8 mouse cellular contexts compared by ENCODE assay signal in the genomic region with DNA sequence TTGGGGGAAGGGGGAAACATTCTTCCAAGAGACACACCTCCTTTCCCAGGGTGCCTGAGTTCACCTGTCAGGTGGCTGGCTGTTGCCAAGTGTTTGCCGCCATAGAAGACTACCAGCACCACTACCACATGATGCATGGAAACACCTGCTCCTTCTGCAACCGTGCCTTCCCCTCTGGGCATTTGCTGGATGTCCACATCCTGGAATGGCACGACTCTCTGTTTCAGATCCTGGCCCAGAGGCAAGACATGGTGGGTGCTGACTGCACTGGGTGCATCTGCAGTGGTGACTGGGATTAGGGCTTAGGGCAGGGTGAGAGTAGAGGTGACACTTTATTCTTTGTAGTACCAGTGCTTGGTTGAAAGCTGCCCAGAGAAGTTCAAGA. TPM values are rescaled to one million over a fixed set of nuclear protein-coding genes. Genes with fewer than 3 reads are reported as not detected.
A peak's percentile ranks its signal among the peaks of the same experiment; 100 is the strongest.
DNase-seq lines count a peak whose midpoint lies in the region; ATAC-seq and TF ChIP-seq lines count a peak whose summit lies in the region.

No protein-coding gene starts in this region.

- TF ChIP-seq POLR2A in bone marrow macrophage, adult 2 months (IDR thresholded peaks at IDR 0.05; ENCODE audit: borderline replicate concordance, low read depth, low read length), result no peak

- H3K36me3 ChIP-seq in heart, embryonic 12.5 days, result peaks cover 37% of the 10 kb centered on the region
- peaks cover 29% of the 10 kb centered on the region for H3K36me3 ChIP-seq in hindbrain, embryonic 12.5 days
- H3K36me3 ChIP-seq in midbrain, embryonic 13.5 days, result peaks cover 38% of the 10 kb centered on the region

- no peak for DNase-seq in heart, postnatal 4 days
- no peak for DNase-seq in MN1 (ENCODE audit: low spot score)
- DNase-seq in gastrocnemius, adult 18-20 months (ENCODE audit: low spot score), result no peak
- DNase-seq in adrenal gland, adult 2 months, result no peak

- H3K9me3 ChIP-seq in heart, embryonic 12.5 days (replicated peaks), result no peaks in the 10 kb centered on the region
- H3K9me3 ChIP-seq in hindbrain, embryonic 12.5 days (replicated peaks), result no peaks in the 10 kb centered on the region
- H3K9me3 ChIP-seq in midbrain, embryonic 13.5 days, result no peaks in the 10 kb centered on the region

- TF ChIP-seq CTCF in bone marrow macrophage, adult 2 months (IDR thresholded peaks at IDR 0.05; ENCODE audit: low read depth, low read length), result no peak

- H3K27ac ChIP-seq in heart, embryonic 12.5 days (ENCODE audit: poor library complexity, severe bottlenecking), result no peak overlapping the region
- H3K27ac ChIP-seq in bone marrow macrophage, adult 2 months (ENCODE audit: insufficient read depth, low read depth, low read length), result no peak overlapping the region
- H3K27ac ChIP-seq in hindbrain, embryonic 12.5 days, result no peak overlapping the region
- H3K27ac ChIP-seq in midbrain, embryonic 13.5 days, result no peak overlapping the region

- no peaks in the 10 kb centered on the region for H3K27me3 ChIP-seq in heart, embryonic 12.5 days (replicated peaks)
- H3K27me3 ChIP-seq in hindbrain, embryonic 12.5 days, result no peaks in the 10 kb centered on the region
- 0 out of 2 replicates have a peak, but pooled peaks cover 10% of the 10 kb centered on the region for H3K27me3 ChIP-seq in midbrain, embryonic 13.5 days

- peaks cover 19% of the 10 kb centered on the region for H3K4me1 ChIP-seq in heart, embryonic 12.5 days (replicated peaks)
- peaks cover 11% of the 10 kb centered on the region for H3K4me1 ChIP-seq in bone marrow macrophage, adult 2 months (ENCODE audit: control insufficient read depth, insufficient read depth, low read length)
- H3K4me1 ChIP-seq in hindbrain, embryonic 12.5 days, result peaks cover 18% of the 10 kb centered on the region
- H3K4me1 ChIP-seq in midbrain, embryonic 13.5 days (replicated peaks), result peaks cover 26% of the 10 kb centered on the region

- peak overlapping the region; percentile 91 for H3K9ac ChIP-seq in heart, embryonic 12.5 days
- H3K9ac ChIP-seq in hindbrain, embryonic 12.5 days, result peak overlapping the region; percentile 85
- H3K9ac ChIP-seq in midbrain, embryonic 13.5 days (replicated peaks), result peak overlapping the region; percentile 90; the same call in 1 of the 2 replicates

- H3K4me3 ChIP-seq in heart, embryonic 12.5 days, result peak overlapping the region; percentile 73
- H3K4me3 ChIP-seq in bone marrow macrophage, adult 2 months (ENCODE audit: insufficient read depth, low read length), result peak overlapping the region; percentile 88
- peak overlapping the region; percentile 82 for H3K4me3 ChIP-seq in hindbrain, embryonic 12.5 days
- peak overlapping the region; percentile 89 for H3K4me3 ChIP-seq in midbrain, embryonic 13.5 days (replicated peaks)

- ATAC-seq in heart, embryonic 12.5 days (ENCODE audit: insufficient number of reproducible peaks, low FRiP score), result no peak
- no peak for ATAC-seq in hindbrain, embryonic 12.5 days (ENCODE audit: low FRiP score)
- no peak for ATAC-seq in midbrain, embryonic 13.5 days

- 50% methylated on average over 3 of the region's 3 CpGs for WGBS in heart, embryonic 12.5 days
- WGBS in hindbrain, embryonic 12.5 days, result 72% methylated on average over 3 of the region's 3 CpGs
- 54% methylated on average over 3 of the region's 3 CpGs for WGBS in midbrain, embryonic 13.5 days

- H3K4me2 ChIP-seq in heart, embryonic 12.5 days, result peak overlapping the region; percentile 81
- peak overlapping the region; percentile 84 for H3K4me2 ChIP-seq in hindbrain, embryonic 12.5 days (replicated peaks)
- peak overlapping the region; percentile 92 for H3K4me2 ChIP-seq in midbrain, embryonic 13.5 days (replicated peaks)

RNA-seq across cellular contexts. Expression of a gene that starts 0.7 kb away (rescaled TPM):
- 41.4 and 41.7 TPM in 2 replicates for polyA plus RNA-seq in heart, embryonic 12.5 days (2016; fragmentation: Nextera tagmentation; extraction: Ambion mirVana)
- total RNA-seq in heart, postnatal 4 days (2021), result 10 to 100 TPM; 45.3 to 45.8 TPM
- polyA plus RNA-seq in bone marrow macrophage, adult 2 months (2012; ENCODE audit: insufficient read depth, insufficient read length, missing spikeins), result 17.9 and 18.5 TPM in 2 replicates
- polyA plus RNA-seq in hindbrain, embryonic 12.5 days (2016; fragmentation: Nextera tagmentation; extraction: Ambion mirVana), result 65.8 and 70.6 TPM in 2 replicates
- 61.1 and 62.9 TPM in 2 replicates for polyA plus RNA-seq in midbrain, embryonic 13.5 days (2015; fragmentation: Nextera tagmentation; extraction: Ambion mirVana)
- 10 to 100 TPM; 23.2 to 23.6 TPM for total RNA-seq in gastrocnemius, adult 18-20 months (2021)
- 10 to 100 TPM; 26.6 to 26.8 TPM for total RNA-seq in adrenal gland, adult 2 months (2021)
- 13.5 and 16.4 TPM in 2 replicates for polyA plus RNA-seq in adrenal gland, adult 2 months (2012; rRNA removed)

RNA-seq across cellular contexts. Expression of a gene that starts 1.0 kb away (rescaled TPM):
- 30.9 and 37.1 TPM in 2 replicates for polyA plus RNA-seq in heart, embryonic 12.5 days (2016; fragmentation: Nextera tagmentation; extraction: Ambion mirVana)
- total RNA-seq in heart, postnatal 4 days (2021), result 10 to 100 TPM; 14.6 to 17.9 TPM
- 37.7 and 38.7 TPM in 2 replicates for polyA plus RNA-seq in bone marrow macrophage, adult 2 months (2012; ENCODE audit: insufficient read depth, insufficient read length, missing spikeins)
- 45.6 and 45.9 TPM in 2 replicates for polyA plus RNA-seq in hindbrain, embryonic 12.5 days (2016; fragmentation: Nextera tagmentation; extraction: Ambion mirVana)
- 49.6 and 50.7 TPM in 2 replicates for polyA plus RNA-seq in midbrain, embryonic 13.5 days (2015; fragmentation: Nextera tagmentation; extraction: Ambion mirVana)
- 1 to 10 TPM; 8.3 to 8.6 TPM for total RNA-seq in gastrocnemius, adult 18-20 months (2021)
- total RNA-seq in adrenal gland, adult 2 months (2021), result 10 to 100 TPM; 22.2 to 23.7 TPM
- 49.2 and 63.9 TPM in 2 replicates for polyA plus RNA-seq in adrenal gland, adult 2 months (2012; rRNA removed)

RNA-seq across cellular contexts. Expression of a gene that starts 11.7 kb away (rescaled TPM):
- not detected in 2 replicates for polyA plus RNA-seq in heart, embryonic 12.5 days (2016; fragmentation: Nextera tagmentation; extraction: Ambion mirVana)
- not detected for total RNA-seq in heart, postnatal 4 days (2021)
- polyA plus RNA-seq in bone marrow macrophage, adult 2 months (2012; ENCODE audit: insufficient read depth, insufficient read length, missing spikeins), result not detected in 2 replicates
- polyA plus RNA-seq in hindbrain, embryonic 12.5 days (2016; fragmentation: Nextera tagmentation; extraction: Ambion mirVana), result 54.7 and 69.1 TPM in 2 replicates
- polyA plus RNA-seq in midbrain, embryonic 13.5 days (2015; fragmentation: Nextera tagmentation; extraction: Ambion mirVana), result 3.6 and 4.4 TPM in 2 replicates
- not detected for total RNA-seq in gastrocnemius, adult 18-20 months (2021)
- not detected for total RNA-seq in adrenal gland, adult 2 months (2021)
- polyA plus RNA-seq in adrenal gland, adult 2 months (2012; rRNA removed), result not detected in 2 replicates

RNA-seq across cellular contexts. Expression of a gene that starts 44.8 kb away (rescaled TPM):
- polyA plus RNA-seq in heart, embryonic 12.5 days (2016; fragmentation: Nextera tagmentation; extraction: Ambion mirVana), result 0.61 and 1.0 TPM in 2 replicates
- under 1 TPM; 0.38 to 0.90 TPM for total RNA-seq in heart, postnatal 4 days (2021)
- 240 and 334 TPM in 2 replicates for polyA plus RNA-seq in bone marrow macrophage, adult 2 months (2012; ENCODE audit: insufficient read depth, insufficient read length, missing spikeins)
- 3.4 and 3.5 TPM in 2 replicates for polyA plus RNA-seq in hindbrain, embryonic 12.5 days (2016; fragmentation: Nextera tagmentation; extraction: Ambion mirVana)
- polyA plus RNA-seq in midbrain, embryonic 13.5 days (2015; fragmentation: Nextera tagmentation; extraction: Ambion mirVana), result 3.8 and 4.0 TPM in 2 replicates
- total RNA-seq in gastrocnemius, adult 18-20 months (2021), result under 1 TPM; 0.30 to 0.47 TPM
- 1 to 10 TPM; 1.9 to 3.3 TPM for total RNA-seq in adrenal gland, adult 2 months (2021)
- polyA plus RNA-seq in adrenal gland, adult 2 months (2012; rRNA removed), result 3.4 and 3.5 TPM in 2 replicates

RNA-seq across cellular contexts. Expression of a gene that starts 45.2 kb away (rescaled TPM):
- 0.36 and 0.59 TPM in 2 replicates for polyA plus RNA-seq in heart, embryonic 12.5 days (2016; fragmentation: Nextera tagmentation; extraction: Ambion mirVana)
- total RNA-seq in heart, postnatal 4 days (2021), result under 1 TPM in 1 of 2 experiments, not detected in 1; 0.34 TPM
- not detected in 2 replicates for polyA plus RNA-seq in bone marrow macrophage, adult 2 months (2012; ENCODE audit: insufficient read depth, insufficient read length, missing spikeins)
- polyA plus RNA-seq in hindbrain, embryonic 12.5 days (2016; fragmentation: Nextera tagmentation; extraction: Ambion mirVana), result 24.8 and 25.1 TPM in 2 replicates
- polyA plus RNA-seq in midbrain, embryonic 13.5 days (2015; fragmentation: Nextera tagmentation; extraction: Ambion mirVana), result 88.6 and 92.6 TPM in 2 replicates
- under 1 TPM; 0.52 to 0.53 TPM for total RNA-seq in gastrocnemius, adult 18-20 months (2021)
- total RNA-seq in adrenal gland, adult 2 months (2021), result 1 to 10 TPM; 5.7 to 5.9 TPM
- 13.9 and 21.2 TPM in 2 replicates for polyA plus RNA-seq in adrenal gland, adult 2 months (2012; rRNA removed)

Comparison
In these comparisons a context has a peak if more than half of its experiments do, and no peak if none do; other contexts are left out.
1. RNA of a gene that starts 11.7 kb away (polyA plus RNA-seq): 54.7 to 69.1 TPM in hindbrain, embryonic 12.5 days; 3.6 to 4.4 TPM in midbrain, embryonic 13.5 days, not detected in heart, embryonic 12.5 days, not detected in bone marrow macrophage, adult 2 months and not detected in adrenal gland, adult 2 months; every median in the first group is over 10 times any median in the second.
2. Peak in every context shown above with its lines, with median percentiles within 50 percentile points of each other: H3K4me2 ChIP-seq, H3K4me3 ChIP-seq and H3K9ac ChIP-seq.